Comparison of ENCODE assay signal across 10 mouse cellular contexts in the genomic region with DNA sequence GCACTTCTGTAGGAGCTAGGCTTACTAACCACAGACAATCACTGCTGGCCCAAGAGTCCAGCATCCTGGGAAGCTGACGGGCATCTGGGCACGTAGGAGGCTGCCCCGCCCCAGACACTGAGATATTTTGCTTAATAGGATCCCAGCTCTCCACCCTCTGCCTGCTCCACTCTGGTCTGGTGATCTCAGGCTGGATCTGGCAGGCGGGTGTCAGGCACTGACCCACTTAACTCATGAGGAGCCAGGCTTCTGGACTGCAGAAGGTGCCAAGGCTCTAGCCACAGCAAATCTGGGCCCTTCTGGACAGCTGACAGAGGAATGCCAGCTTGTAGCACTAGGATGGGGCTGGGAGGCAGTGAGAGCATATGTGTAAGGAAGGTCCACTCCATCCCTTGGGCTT. TPM values are rescaled to one million over a fixed set of nuclear protein-coding genes. Genes with fewer than 3 reads are reported as not detected.
DNase-seq lines count a peak whose midpoint lies in the region; ATAC-seq and TF ChIP-seq lines count a peak whose summit lies in the region.
"Had no signal": no experiment of that assay in that cellular context is flagged by ENCODE, and none has a peak within 500 bp of the region (broad histone marks: within the 10 kb centered on the region; RNA-seq: fewer than 3 reads in every experiment).

No protein-coding gene starts in this region.

- WGBS in hindbrain, embryonic 16.5 days, result 81% methylated on average over 4 of the region's 4 CpGs
- 86% methylated on average over 4 of the region's 4 CpGs for WGBS in hindbrain, embryonic 12.5 days
- WGBS in stomach, postnatal 0 days, result 48% methylated on average over 4 of the region's 4 CpGs

- TF ChIP-seq EP300 in stomach, postnatal 0 days (optimal IDR thresholded peaks at IDR 0.05), result no peak

- H3K27me3 ChIP-seq in hindbrain, embryonic 16.5 days (replicated peaks; ENCODE audit: control insufficient read depth, insufficient read depth, low read length), result no peaks in the 10 kb centered on the region
- H3K27me3 ChIP-seq in hindbrain, embryonic 12.5 days, result no peaks in the 10 kb centered on the region
- no peaks in the 10 kb centered on the region for H3K27me3 ChIP-seq in stomach, postnatal 0 days (ENCODE audit: control insufficient read depth, insufficient read depth, low read length)

- peak; percentile 91 for ATAC-seq in cerebellum, adult (ENCODE audit: insufficient number of reproducible peaks, low FRiP score, low TSS enrichment)
- peak; percentile 32; the same call in 1 of the 2 replicates for ATAC-seq in hindbrain, embryonic 16.5 days
- ATAC-seq in hindbrain, embryonic 12.5 days (ENCODE audit: low FRiP score), result no peak
- ATAC-seq in stomach, postnatal 0 days (ENCODE audit: low FRiP score, low TSS enrichment), result no peak
- ATAC-seq: lung, postnatal 0 days had no signal

- H3K4me2 ChIP-seq in hindbrain, embryonic 16.5 days (ENCODE audit: low read length), result no peak overlapping the region
- H3K4me2 ChIP-seq in hindbrain, embryonic 12.5 days (replicated peaks), result no peak overlapping the region
- H3K4me2 ChIP-seq in stomach, postnatal 0 days (replicated peaks; ENCODE audit: low read depth), result no peak overlapping the region

- H3K9me3 ChIP-seq in hindbrain, embryonic 16.5 days (ENCODE audit: control insufficient read depth, low read length), result no peaks in the 10 kb centered on the region
- no peaks in the 10 kb centered on the region for H3K9me3 ChIP-seq in hindbrain, embryonic 12.5 days (replicated peaks)
- H3K9me3 ChIP-seq in stomach, postnatal 0 days (ENCODE audit: control insufficient read depth, low read length), result no peaks in the 10 kb centered on the region

- no peak for DNase-seq in cerebellum, postnatal 4 days (ENCODE audit: low spot score in 2 of 2)
- DNase-seq in retina, adult 2 months (ENCODE audit: low read depth, low spot score), result peak; percentile 63
- DNase-seq in retina, embryonic 14.5 days (ENCODE audit: low spot score), result no peak
- DNase-seq in stomach, postnatal 0 days (ENCODE audit: low spot score), result no peak
- no peak for DNase-seq in thymus, postnatal 14 days
- DNase-seq: adrenal gland, postnatal 10 days had no signal

- H3K36me3 ChIP-seq in hindbrain, embryonic 16.5 days (ENCODE audit: control insufficient read depth, insufficient read depth, low read length), result peaks cover 14% of the 10 kb centered on the region
- H3K36me3 ChIP-seq in hindbrain, embryonic 12.5 days, result peaks cover 64% of the 10 kb centered on the region
- H3K36me3 ChIP-seq in stomach, postnatal 0 days (ENCODE audit: control insufficient read depth, insufficient read depth, low read length), result peaks cover 14% of the 10 kb centered on the region

- TF ChIP-seq CTCF in stomach, postnatal 0 days (IDR thresholded peaks at IDR 0.05; ENCODE audit: low read depth), result no peak

- no peak overlapping the region for H3K4me3 ChIP-seq in hindbrain, embryonic 16.5 days (ENCODE audit: low read length)
- H3K4me3 ChIP-seq in hindbrain, embryonic 12.5 days, result no peak overlapping the region
- H3K4me3 ChIP-seq in stomach, postnatal 0 days (ENCODE audit: low read depth, low read length), result no peak overlapping the region

- H3K4me1 ChIP-seq in hindbrain, embryonic 16.5 days (ENCODE audit: control insufficient read depth, insufficient read depth, low read depth, low read length), result peaks cover 8% of the 10 kb centered on the region
- H3K4me1 ChIP-seq in hindbrain, embryonic 12.5 days, result peaks cover 24% of the 10 kb centered on the region
- H3K4me1 ChIP-seq in stomach, postnatal 0 days (replicated peaks; ENCODE audit: control insufficient read depth, insufficient read depth), result no peaks in the 10 kb centered on the region; the same call in 1 of the 2 replicates

- no peak overlapping the region for H3K9ac ChIP-seq in hindbrain, embryonic 16.5 days (ENCODE audit: low read depth, low read length)
- H3K9ac ChIP-seq in hindbrain, embryonic 12.5 days, result no peak overlapping the region
- no peak overlapping the region for H3K9ac ChIP-seq in stomach, postnatal 0 days (ENCODE audit: low read length)

- H3K27ac ChIP-seq in hindbrain, embryonic 16.5 days (ENCODE audit: low read depth, low read length), result no peak overlapping the region
- no peak overlapping the region; the same call in 1 of the 2 replicates for H3K27ac ChIP-seq in hindbrain, embryonic 12.5 days
- peak overlapping the region; percentile 70 for H3K27ac ChIP-seq in stomach, postnatal 0 days (replicated peaks)

RNA-seq across cellular contexts. Expression of a gene that starts 7.7 kb away (rescaled TPM):
- 20.7 and 23.8 TPM in 2 replicates for polyA plus RNA-seq in hindbrain, embryonic 16.5 days (2015; fragmentation: Nextera tagmentation; extraction: Ambion mirVana)
- 35.4 and 38.1 TPM in 2 replicates for polyA plus RNA-seq in hindbrain, embryonic 12.5 days (2016; fragmentation: Nextera tagmentation; extraction: Ambion mirVana)
- polyA plus RNA-seq in stomach, postnatal 0 days (2015; fragmentation: Nextera tagmentation; extraction: Ambion mirVana), result 6.5 and 7.1 TPM in 2 replicates

RNA-seq across cellular contexts. Expression of a gene that starts 21.7 kb away (rescaled TPM):
- polyA plus RNA-seq in hindbrain, embryonic 16.5 days (2015; fragmentation: Nextera tagmentation; extraction: Ambion mirVana), result 19.8 and 23.2 TPM in 2 replicates
- 23.4 and 24.1 TPM in 2 replicates for polyA plus RNA-seq in hindbrain, embryonic 12.5 days (2016; fragmentation: Nextera tagmentation; extraction: Ambion mirVana)
- 24.3 and 24.4 TPM in 2 replicates for polyA plus RNA-seq in stomach, postnatal 0 days (2015; fragmentation: Nextera tagmentation; extraction: Ambion mirVana)

RNA-seq across cellular contexts. Expression of a gene that starts 31.7 kb away (rescaled TPM):
- 40.0 and 53.4 TPM in 2 replicates for polyA plus RNA-seq in hindbrain, embryonic 16.5 days (2015; fragmentation: Nextera tagmentation; extraction: Ambion mirVana)
- polyA plus RNA-seq in hindbrain, embryonic 12.5 days (2016; fragmentation: Nextera tagmentation; extraction: Ambion mirVana), result 55.4 and 61.4 TPM in 2 replicates
- polyA plus RNA-seq in stomach, postnatal 0 days (2015; fragmentation: Nextera tagmentation; extraction: Ambion mirVana), result 11.4 and 12.2 TPM in 2 replicates

RNA-seq across cellular contexts. Expression of a gene that starts 37.4 kb away (rescaled TPM):
- polyA plus RNA-seq in hindbrain, embryonic 16.5 days (2015; fragmentation: Nextera tagmentation; extraction: Ambion mirVana), result 10.0 and 10.3 TPM in 2 replicates
- 18.5 and 21.4 TPM in 2 replicates for polyA plus RNA-seq in hindbrain, embryonic 12.5 days (2016; fragmentation: Nextera tagmentation; extraction: Ambion mirVana)
- polyA plus RNA-seq in stomach, postnatal 0 days (2015; fragmentation: Nextera tagmentation; extraction: Ambion mirVana), result 21.6 and 23.2 TPM in 2 replicates

RNA-seq across cellular contexts. Expression of a gene that starts 37.6 kb away (rescaled TPM):
- 6.2 and 7.4 TPM in 2 replicates for polyA plus RNA-seq in hindbrain, embryonic 16.5 days (2015; fragmentation: Nextera tagmentation; extraction: Ambion mirVana)
- polyA plus RNA-seq in hindbrain, embryonic 12.5 days (2016; fragmentation: Nextera tagmentation; extraction: Ambion mirVana), result 18.3 and 18.4 TPM in 2 replicates
- polyA plus RNA-seq in stomach, postnatal 0 days (2015; fragmentation: Nextera tagmentation; extraction: Ambion mirVana), result 10.6 and 10.9 TPM in 2 replicates

Comparison
In these comparisons a context has a peak if more than half of its experiments do, and no peak if none do; other contexts are left out.
1. ATAC-seq: peak in cerebellum, adult (single experiment) and hindbrain, embryonic 16.5 days (single experiment); none in hindbrain, embryonic 12.5 days (single experiment) and stomach, postnatal 0 days (single experiment).